Mouse (Mus musculus) MEL (cell line): Measurements from ENCODE around the gene Degs2. TPM values are rescaled to one million over a fixed set of nuclear protein-coding genes. Genes with fewer than 3 reads are reported as not detected.

Experiments used
- DNase-seq: peaks from one replicate; pipeline ENCODE4 v3.0.0; 2011; ENCODE audit warnings: low read depth, low spot score
- H3K27ac ChIP-seq: 2 replicates; pipeline ENCODE4 v1.5.1; 2012; ENCODE audit warnings: low read depth, mild to moderate bottlenecking, control low read depth, low read length, moderate library complexity; ENCODE audit not compliant: control insufficient read depth
- H3K27me3 ChIP-seq, 2 experiments: fragments of 150-350 bp in 1 of 2; sonication (generic) in 1 of 2; 2 replicates each; pipeline ENCODE4 v1.6.1; 2012; ENCODE audit warnings: low read length in 2 of 2, mild to moderate bottlenecking in 2 of 2, improper control_type of control experiment in 1 of 2, moderate library complexity in 1 of 2; ENCODE audit not compliant: insufficient read depth in 2 of 2, control insufficient read depth in 1 of 2
- H3K36me3 ChIP-seq, 2 experiments: 2 replicates each; pipeline ENCODE4 v1.6.1; 2012 to 2014; ENCODE audit warnings: low read length in 2 of 2, improper control_type of control experiment in 1 of 2, inconsistent platforms in 1 of 2, mild to moderate bottlenecking in 1 of 2; ENCODE audit not compliant: insufficient read depth in 2 of 2, control insufficient read depth in 1 of 2
- H3K4me1 ChIP-seq, 2 experiments: fragments of 150-350 bp in 1 of 2; sonication (generic) in 1 of 2; 2 replicates each; pipeline ENCODE4 v1.6.1; 2012; ENCODE audit warnings: low read length in 2 of 2, improper control_type of control experiment in 1 of 2, mild to moderate bottlenecking in 1 of 2; ENCODE audit not compliant: insufficient read depth in 2 of 2, control insufficient read depth in 1 of 2
- H3K4me3 ChIP-seq, 2 experiments: fragments of 150-350 bp in 1 of 2; sonication (generic) in 1 of 2; 2 replicates each; pipeline ENCODE4 v1.5.1; 2012; ENCODE audit warnings: low read depth in 2 of 2, low read length in 2 of 2, mild to moderate bottlenecking in 2 of 2, moderate library complexity in 2 of 2, control low read depth in 1 of 2, improper control_type of control experiment in 1 of 2; ENCODE audit not compliant: control insufficient read depth in 1 of 2, insufficient read depth in 1 of 2
- H3K79me2 ChIP-seq: 2 replicates; pipeline ENCODE4 v1.6.1; 2012; ENCODE audit warnings: mild to moderate bottlenecking, low read length, moderate library complexity; ENCODE audit not compliant: control insufficient read depth, poor library complexity, insufficient read depth
- H3K9ac ChIP-seq: 2 replicates; pipeline ENCODE4 v1.6.1; 2012; ENCODE audit warnings: low read depth, mild to moderate bottlenecking, control low read depth, low read length, moderate library complexity; ENCODE audit not compliant: control insufficient read depth, poor library complexity, severe bottlenecking
- H3K9me3 ChIP-seq: fragments of 150-350 bp; sonication (generic); replicated peaks from 2 replicates; pipeline ENCODE4 v1.6.1; 2012; ENCODE audit warnings: mild to moderate bottlenecking, low read length, improper control_type of control experiment, moderate library complexity; ENCODE audit not compliant: insufficient read depth
- BHLHE40 ChIP-seq: IDR thresholded peaks from 2 replicates; pipeline ENCODE4 v1.6.1; 2012; ENCODE audit warnings: low read depth, mild to moderate bottlenecking, inconsistent platforms, low read length, improper control_type of control experiment, borderline replicate concordance
- CHD2 ChIP-seq: IDR thresholded peaks from 2 replicates; pipeline ENCODE4 v1.6.1; 2011; ENCODE audit warnings: low read length, improper control_type of control experiment
- ELF1 ChIP-seq: IDR thresholded peaks from 2 replicates; pipeline ENCODE4 v1.6.1; 2014; ENCODE audit warnings: low read depth, mild to moderate bottlenecking, inconsistent platforms, low read length, improper control_type of control experiment, moderate library complexity
- EP300 ChIP-seq, 2 experiments: IDR thresholded peaks; 2 replicates each; pipeline ENCODE4 v1.6.1; 2011; ENCODE audit warnings: improper control_type of control experiment in 2 of 2, low read length in 2 of 2, low read depth in 1 of 2, mild to moderate bottlenecking in 1 of 2
- GABPA ChIP-seq: IDR thresholded peaks from 2 replicates; pipeline ENCODE4 v1.6.1; 2012; ENCODE audit warnings: low read depth, mild to moderate bottlenecking, inconsistent platforms, low read length, improper control_type of control experiment, moderate library complexity
- GATA1 ChIP-seq: IDR thresholded peaks from 2 replicates; pipeline ENCODE4 v1.6.1; 2011; ENCODE audit warnings: low read depth, low read length, improper control_type of control experiment
- HCFC1 ChIP-seq: IDR thresholded peaks from 2 replicates; pipeline ENCODE4 v1.6.1; 2012; ENCODE audit warnings: low read depth, mild to moderate bottlenecking, inconsistent platforms, low read length, improper control_type of control experiment, moderate library complexity
- MAFK ChIP-seq: IDR thresholded peaks from 2 replicates; pipeline ENCODE4 v1.6.1; 2011; ENCODE audit warnings: low read depth, mild to moderate bottlenecking, low read length, improper control_type of control experiment, borderline replicate concordance
- MAZ ChIP-seq: IDR thresholded peaks from 2 replicates; pipeline ENCODE4 v1.6.1; 2012; ENCODE audit warnings: low read depth, mild to moderate bottlenecking, inconsistent platforms, low read length, improper control_type of control experiment
- MYB ChIP-seq: IDR thresholded peaks from 2 replicates; pipeline ENCODE4 v1.6.1; 2011; ENCODE audit warnings: mild to moderate bottlenecking, low read depth, low read length, improper control_type of control experiment
- NELFE ChIP-seq: IDR thresholded peaks from 2 replicates; pipeline ENCODE4 v1.6.1; 2011; ENCODE audit warnings: low read depth, low read length, improper control_type of control experiment
- POLR2AphosphoS5 ChIP-seq: IDR thresholded peaks from 2 replicates; pipeline ENCODE4 v1.6.1; 2012; ENCODE audit warnings: low read depth, borderline replicate concordance, mild to moderate bottlenecking, inconsistent platforms, low read length, moderate library complexity, mixed read lengths
- RAD21 ChIP-seq: IDR thresholded peaks from 2 replicates; pipeline ENCODE4 v1.6.1; 2011; ENCODE audit warnings: mild to moderate bottlenecking, low read depth, low read length, improper control_type of control experiment
- RCOR1 ChIP-seq: IDR thresholded peaks from 2 replicates; pipeline ENCODE4 v1.6.1; 2012; ENCODE audit warnings: low read depth, mild to moderate bottlenecking, inconsistent platforms, low read length, improper control_type of control experiment
- SMC3 ChIP-seq: IDR thresholded peaks from 2 replicates; pipeline ENCODE4 v1.6.1; 2011; ENCODE audit warnings: low read depth, low read length, improper control_type of control experiment
- TAL1 ChIP-seq: IDR thresholded peaks from 2 replicates; pipeline ENCODE4 v1.6.1; 2012; ENCODE audit warnings: mild to moderate bottlenecking, inconsistent platforms, low read length, moderate library complexity, mixed read lengths
- UBTF ChIP-seq: IDR thresholded peaks from 2 replicates; pipeline ENCODE4 v1.6.1; 2012; ENCODE audit warnings: low read depth, mild to moderate bottlenecking, inconsistent platforms, low read length, improper control_type of control experiment, moderate library complexity, borderline replicate concordance; ENCODE audit not compliant: insufficient read depth
- USF1 ChIP-seq: IDR thresholded peaks from 2 replicates; pipeline ENCODE4 v1.6.1; 2014; ENCODE audit warnings: low read depth, mild to moderate bottlenecking, inconsistent platforms, low read length, improper control_type of control experiment, moderate library complexity
- ZMIZ1 ChIP-seq: IDR thresholded peaks from 2 replicates; pipeline ENCODE4 v1.6.1; 2012; ENCODE audit warnings: low read depth, mild to moderate bottlenecking, inconsistent platforms, low read length, improper control_type of control experiment, moderate library complexity
- polyA plus RNA-seq, 2 experiments: library from polyadenylated mRNA; stranded (reverse) in 1 of 2; unstranded in 1 of 2; fragments of >175 nt in 1 of 2; fragments of >200 nt in 1 of 2; gene quantifications; 2 replicates each; pipeline versions ENCODE4 v1.2.1 to v1.2.4; 2012; ENCODE audit warnings: low replicate concordance in 2 of 2, low read depth in 1 of 2; ENCODE audit not compliant: insufficient read length in 2 of 2, insufficient read depth in 1 of 2, missing spikeins in 1 of 2
- total RNA-seq: library from RNA; depleted of rRNA; stranded (reverse); fragments of 300-350 nt; gene quantifications from 2 replicates; pipeline ENCODE4 v1.2.3, GENCODE M21; 2012

The Degs2 gene
- total and polyA plus RNA-seq, 3 experiments = not detected

DNA sequence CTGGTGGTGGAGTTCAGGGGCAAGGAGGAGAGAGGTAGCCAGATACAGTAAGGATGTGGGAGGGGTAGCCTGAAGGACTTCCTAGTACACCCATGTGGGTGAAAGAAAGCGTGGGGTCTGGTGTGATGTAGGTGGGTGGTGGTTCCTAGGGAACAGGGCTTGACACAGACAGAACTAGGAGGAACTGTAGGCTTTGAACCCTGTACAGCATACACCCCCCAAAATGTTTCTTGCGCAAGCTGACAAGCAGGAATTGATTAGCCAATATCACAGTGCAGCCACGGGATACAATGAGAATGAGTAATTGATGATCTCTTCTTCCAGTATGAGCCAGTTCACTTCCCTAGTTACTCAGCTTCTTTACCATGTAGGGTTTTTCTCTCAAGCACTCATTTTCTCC, 63.0 kb downstream of the Degs2 start:
- no peak overlapping the region for H3K27ac ChIP-seq
- no peaks in the 10 kb centered on the region for H3K27me3 ChIP-seq

DNA sequence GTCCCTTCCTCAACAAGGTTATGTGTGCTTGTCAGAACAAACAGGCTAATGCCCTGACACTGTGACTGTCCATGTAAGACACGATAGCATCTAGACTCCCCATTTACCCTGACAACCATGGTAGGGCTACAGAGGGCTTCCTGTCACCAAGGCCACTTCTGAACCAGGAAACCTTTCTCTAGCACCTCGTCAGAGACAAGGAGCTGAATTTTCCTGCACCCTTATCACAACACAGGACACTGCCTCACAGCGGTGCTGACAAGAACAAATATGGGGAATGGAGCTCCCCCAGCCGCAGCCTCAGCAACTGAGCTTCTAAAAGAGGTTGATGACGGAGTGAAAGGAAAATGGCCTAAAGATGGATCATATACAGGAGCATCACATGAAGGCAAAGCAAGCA, 64.7 kb downstream of the Degs2 start:
- H3K9me3 ChIP-seq = no peaks in the 10 kb centered on the region
- no peaks in the 10 kb centered on the region for H3K79me2 ChIP-seq
- no peak for DNase-seq
- H3K4me3 ChIP-seq = no peak overlapping the region
- no peaks in the 10 kb centered on the region for H3K27me3 ChIP-seq
- no peak overlapping the region for H3K27ac ChIP-seq
- H3K36me3 ChIP-seq = no peaks in the 10 kb centered on the region
- H3K4me1 ChIP-seq = no peaks in the 10 kb centered on the region
- TF ChIP-seq BHLHE40 = no peak
- no peak for TF ChIP-seq UBTF
- TF ChIP-seq NELFE = no peak
- TF ChIP-seq ZMIZ1 = no peak
- TF ChIP-seq RCOR1 = no peak
- no peak for TF ChIP-seq MAFK
- TF ChIP-seq HCFC1 = no peak
- no peak for TF ChIP-seq SMC3
- no peak overlapping the region for H3K9ac ChIP-seq

More for the DNA sequence above, 63.0 kb downstream of the Degs2 start:
- DNase-seq = no peak
- no peaks in the 10 kb centered on the region for H3K9me3 ChIP-seq
- no peaks in the 10 kb centered on the region for H3K4me1 ChIP-seq
- no peaks in the 10 kb centered on the region for H3K36me3 ChIP-seq
- H3K4me3 ChIP-seq = no peak overlapping the region
- TF ChIP-seq HCFC1 = no peak
- TF ChIP-seq ELF1 = no peak
- TF ChIP-seq MAFK = no peak
- no peak for TF ChIP-seq EP300 (IDR thresholded peaks at IDR 0.05; ENCODE audit: low read depth in 1 of 2, low read length in 2 of 2)
- TF ChIP-seq MYB = no peak
- no peak for TF ChIP-seq UBTF
- TF ChIP-seq POLR2AphosphoS5 = no peak
- TF ChIP-seq SMC3 = no peak
- TF ChIP-seq GATA1 = no peak
- H3K79me2 ChIP-seq = no peaks in the 10 kb centered on the region
- no peak overlapping the region for H3K9ac ChIP-seq

DNA sequence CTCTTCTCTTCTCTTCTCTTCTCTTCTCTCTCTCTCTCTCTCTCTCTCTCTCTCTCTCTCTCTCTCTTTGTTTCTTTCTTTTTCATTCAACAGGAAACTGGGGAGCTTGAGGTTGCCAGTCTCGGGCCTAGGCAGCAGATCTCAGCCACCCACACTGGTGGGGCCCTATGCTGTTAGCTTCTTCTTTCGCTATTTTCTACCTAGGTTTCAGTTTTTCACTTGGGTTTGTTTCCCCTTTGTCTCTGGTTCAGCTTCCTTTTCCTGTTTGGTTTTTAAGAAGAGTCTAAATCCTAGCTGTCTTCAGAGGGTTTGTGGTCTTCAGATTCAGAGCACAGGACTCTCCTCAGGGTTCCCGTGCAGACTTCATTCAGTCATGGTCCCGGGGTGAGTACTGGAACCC, 66.6 kb downstream of the Degs2 start:
- H3K79me2 ChIP-seq = no peaks in the 10 kb centered on the region
- TF ChIP-seq MAZ = no peak
- TF ChIP-seq NELFE = no peak
- no peak for TF ChIP-seq GABPA
- no peak for TF ChIP-seq RAD21
- TF ChIP-seq TAL1 = no peak
- no peak for TF ChIP-seq MAFK
- no peak for TF ChIP-seq ZMIZ1
- no peak for TF ChIP-seq ELF1
- TF ChIP-seq GATA1 = no peak
- TF ChIP-seq USF1 = no peak
- TF ChIP-seq CHD2 = no peak
- DNase-seq = no peak
- H3K27me3 ChIP-seq = no peaks in the 10 kb centered on the region
- H3K9me3 ChIP-seq = no peaks in the 10 kb centered on the region
- H3K27ac ChIP-seq = no peak overlapping the region
- H3K36me3 ChIP-seq = no peaks in the 10 kb centered on the region
- H3K4me1 ChIP-seq = no peaks in the 10 kb centered on the region
- no peak overlapping the region for H3K4me3 ChIP-seq
- H3K9ac ChIP-seq = no peak overlapping the region
